Mouse (Mus musculus) liver, embryonic 14.5 days (tissue): Measurements from ENCODE around the gene Pcolce2. TPM values are rescaled to one million over a fixed set of nuclear protein-coding genes. Genes with fewer than 3 reads are reported as not detected.

Experiments
- ATAC-seq: fragments of 200-750 bp; cut with Nextera tagmentation; 2 replicates; pipeline ENCODE4 v1.8.0; 2017; ENCODE audit warnings: moderate number of reproducible peaks, mild to moderate bottlenecking, moderate library complexity; ENCODE audit not compliant: insufficient read depth
- DNase-seq, 3 experiments: peaks; one replicate each; pipeline ENCODE4 v3.0.0-alpha.2; 2012 to 2013; ENCODE audit warnings: low read depth in 3 of 3, low spot score in 3 of 3
- H3K27ac ChIP-seq: fragments of 300-500 bp; sonication (generic); 2 replicates; pipeline ENCODE4 v1.5.1; 2014; ENCODE audit warnings: moderate library complexity, mild to moderate bottlenecking, control low read depth, inconsistent platforms
- H3K27me3 ChIP-seq: fragments of 300-500 bp; sonication (generic); 2 replicates; pipeline ENCODE4 v1.6.1; 2014; ENCODE audit warnings: mild to moderate bottlenecking, low read length, moderate library complexity; ENCODE audit not compliant: control insufficient read depth, insufficient read depth
- H3K36me3 ChIP-seq: fragments of 300-500 bp; sonication (generic); replicated peaks from 2 replicates; pipeline ENCODE4 v1.6.1; 2014; ENCODE audit warnings: low read depth; ENCODE audit not compliant: control insufficient read depth, insufficient read depth
- H3K4me1 ChIP-seq, 2 experiments: fragments of 200-500 bp in 1 of 2; fragments of 300-500 bp in 1 of 2; sonication (generic) in 1 of 2; replicated peaks; 2 replicates each; pipeline ENCODE4 v1.6.1; 2012 to 2014; ENCODE audit warnings: antibody characterized with exemption in 1 of 2, inconsistent platforms in 1 of 2, low read length in 1 of 2; ENCODE audit not compliant: control insufficient read depth in 2 of 2, insufficient read depth in 2 of 2
- H3K4me2 ChIP-seq: fragments of 300-500 bp; sonication (generic); 2 replicates; pipeline ENCODE4 v1.6.1; 2014; ENCODE audit warnings: low read depth, mild to moderate bottlenecking, control low read depth, moderate library complexity
- H3K4me3 ChIP-seq, 2 experiments: fragments of 200-500 bp in 1 of 2; fragments of 300-500 bp in 1 of 2; sonication (generic) in 1 of 2; 2 replicates each; pipeline ENCODE4 v1.5.1; 2012 to 2014; ENCODE audit warnings: low read depth in 2 of 2, low read length in 2 of 2, mild to moderate bottlenecking in 2 of 2, control low read depth in 1 of 2, inconsistent platforms in 1 of 2, moderate library complexity in 1 of 2; ENCODE audit not compliant: insufficient read depth in 1 of 2
- H3K9ac ChIP-seq: fragments of 300-500 bp; sonication (generic); replicated peaks from 2 replicates; pipeline ENCODE4 v1.6.1; 2014; ENCODE audit warnings: mild to moderate bottlenecking, control low read depth, moderate library complexity
- H3K9me3 ChIP-seq: fragments of 300-500 bp; sonication (generic); 2 replicates; pipeline ENCODE4 v1.6.1; 2016; ENCODE audit warnings: low read length, mixed read lengths; ENCODE audit not compliant: control insufficient read depth
- CTCF ChIP-seq: IDR thresholded peaks from 2 replicates; pipeline ENCODE4 v1.5.1; 2016; ENCODE audit warnings: antibody characterized with exemption, low read depth, control low read depth
- EP300 ChIP-seq: IDR thresholded peaks from 2 replicates; pipeline ENCODE4 v1.6.1; 2016; ENCODE audit warnings: antibody characterized with exemption, low read depth
- WGBS: fragments of 180-500 bp; shearing (Covaris S2); extraction: QIAGEN DNeasy Blood & Tissue Kit; methylation state at CpG from one replicate; pipeline ENCODE4 v1.1.7; 2014; ENCODE audit not compliant: insufficient replicate concordance; 5-methylcytosine and 5-hydroxymethylcytosine counted together
- polyA plus RNA-seq, 2 experiments: library from polyadenylated mRNA; depleted of rRNA in 1 of 2; stranded (reverse) in 1 of 2; unstranded in 1 of 2; fragments of >200 nt; fragmentation: Nextera tagmentation in 1 of 2; extraction: Ambion mirVana in 1 of 2; gene quantifications; 2 replicates each; pipeline versions ENCODE4 v1.2.1 to v1.2.3; 2012 to 2014

Gene Pcolce2
- polyA plus RNA-seq, 2 experiments, result 1.4 to 6.7 TPM

DNA sequence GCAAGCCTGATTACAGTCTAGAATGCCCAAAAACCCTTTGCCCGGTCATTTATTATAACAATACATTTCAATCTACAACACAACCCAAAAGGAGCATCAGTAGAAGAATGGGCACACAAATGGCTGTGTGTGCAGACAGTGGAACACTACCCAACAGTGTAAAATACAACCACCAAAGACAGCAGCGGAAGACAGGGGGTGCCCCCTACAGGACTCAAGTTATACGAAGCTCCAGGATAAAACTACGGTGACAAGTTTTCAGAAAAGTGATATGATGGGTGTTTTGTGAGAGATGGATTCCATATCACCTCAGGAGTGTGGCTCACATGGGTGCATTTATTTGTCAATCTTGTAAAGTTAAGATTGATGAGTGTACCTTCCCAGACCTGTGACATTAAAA, 38.6 kb downstream of the Pcolce2 start:
- 85% methylated on average over 4 of the region's 4 CpGs for WGBS
- DNase-seq (no peak), ATAC-seq (no peak)
- TF ChIP-seq CTCF (no peak), EP300 (no peak)
- Histone ChIP-seq H3K36me3 (no peaks in the 10 kb centered on the region), H3K4me2 (no peak overlapping the region), H3K4me1 (no peaks in the 10 kb centered on the region), H3K9me3 (no peaks in the 10 kb centered on the region), H3K9ac (no peak overlapping the region), H3K27me3 (no peaks in the 10 kb centered on the region), H3K4me3 (no peak overlapping the region), H3K27ac (no peak overlapping the region)

- Histone ChIP-seq H3K27me3 (no peaks in the 10 kb centered on the region), H3K4me2 (no peak overlapping the region), H3K27ac (no peak overlapping the region), H3K4me3 (no peak overlapping the region), H3K9ac (no peak overlapping the region), H3K36me3 (no peaks in the 10 kb centered on the region), H3K9me3 (no peaks in the 10 kb centered on the region), H3K4me1 (no peaks in the 10 kb centered on the region)
- DNase-seq, result no peak
- no peak for TF ChIP-seq EP300
- no peak for TF ChIP-seq CTCF
- no peak for ATAC-seq
- 60% methylated on average over 7 of the region's 7 CpGs for WGBS
Measured at GRCm38 (mm10) chr9:95679966-95680365, 42.6 kb downstream of the Pcolce2 start.

DNA sequence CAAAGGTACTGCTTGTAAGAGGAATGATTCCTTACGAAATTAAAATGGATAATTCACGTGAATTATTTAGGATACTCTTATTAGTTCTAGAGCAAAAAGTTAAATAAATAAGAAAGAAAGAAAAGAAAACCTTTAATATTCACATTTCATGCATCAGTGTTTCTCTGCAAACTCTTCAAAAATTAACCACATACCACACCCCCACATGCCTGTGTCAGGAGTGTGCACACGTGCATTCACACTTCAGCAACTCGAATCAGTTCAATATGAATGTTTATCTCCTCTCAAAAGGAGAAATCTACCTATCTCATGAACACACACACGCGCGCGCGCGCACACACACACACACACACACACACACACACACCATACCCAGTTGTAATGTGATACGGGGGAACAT, 43.3 kb downstream of the Pcolce2 start:
- H3K9ac ChIP-seq, result no peak overlapping the region
- no peak overlapping the region for H3K4me3 ChIP-seq
- no peak for TF ChIP-seq EP300
- no peak for TF ChIP-seq CTCF
- H3K9me3 ChIP-seq, result no peaks in the 10 kb centered on the region
- ATAC-seq (no peak), DNase-seq (no peak)
- H3K4me1 ChIP-seq, result no peaks in the 10 kb centered on the region
- whole genome bisulfite sequencing, result 72% methylated on average over 11 of the region's 11 CpGs
- H3K36me3 ChIP-seq, result no peaks in the 10 kb centered on the region
- H3K4me2 ChIP-seq, result no peak overlapping the region
- H3K27me3 ChIP-seq, result no peaks in the 10 kb centered on the region
- H3K27ac ChIP-seq, result no peak overlapping the region

DNA sequence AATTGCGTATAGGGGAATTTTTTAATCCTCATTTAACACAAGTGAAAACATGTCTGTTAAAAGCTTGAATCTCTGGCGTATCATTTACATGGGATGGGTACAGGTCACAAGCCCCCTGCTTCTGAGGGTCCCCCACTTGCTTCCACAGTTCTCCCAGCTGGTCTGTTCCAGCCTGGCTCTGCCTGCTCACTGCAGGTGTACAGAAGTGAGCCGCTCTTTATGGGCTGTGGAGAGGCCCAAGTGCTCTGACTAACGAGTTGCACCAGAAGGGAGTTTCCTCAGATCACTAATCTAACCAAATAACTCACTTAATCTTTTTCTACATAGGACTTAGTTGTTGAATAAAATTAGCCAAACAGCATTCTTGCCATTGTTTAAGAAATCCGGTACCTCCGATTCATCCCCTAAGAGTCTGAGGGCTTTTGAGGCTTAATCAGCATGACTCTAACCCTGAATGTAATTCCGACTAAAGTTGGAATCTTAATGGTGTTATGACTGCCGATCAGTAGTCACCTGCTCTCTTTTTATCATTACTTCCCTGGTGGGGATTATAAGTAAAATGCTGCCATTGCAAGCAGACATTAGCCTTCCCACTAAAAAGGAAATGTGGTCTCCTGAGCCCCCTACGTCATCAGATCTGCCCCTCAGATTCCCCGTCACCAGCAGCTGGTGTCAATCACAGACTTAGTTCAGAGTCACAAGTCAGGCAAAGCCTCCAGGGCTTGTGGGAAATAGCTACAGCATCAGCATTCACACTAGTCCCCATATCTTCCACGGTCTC, 48.4 kb downstream of the Pcolce2 start:
- WGBS, result 60% methylated on average over 11 of the region's 11 CpGs
- Histone ChIP-seq H3K9me3 (no peaks in the 10 kb centered on the region), H3K4me2 (no peak overlapping the region), H3K27me3 (no peaks in the 10 kb centered on the region), H3K27ac (no peak overlapping the region), H3K4me3 (no peak overlapping the region), H3K9ac (no peak overlapping the region), H3K4me1 (no peaks in the 10 kb centered on the region), H3K36me3 (no peaks in the 10 kb centered on the region)
- TF ChIP-seq EP300 (no peak), CTCF (no peak)
- no peak for ATAC-seq
- DNase-seq, result no peak

DNA sequence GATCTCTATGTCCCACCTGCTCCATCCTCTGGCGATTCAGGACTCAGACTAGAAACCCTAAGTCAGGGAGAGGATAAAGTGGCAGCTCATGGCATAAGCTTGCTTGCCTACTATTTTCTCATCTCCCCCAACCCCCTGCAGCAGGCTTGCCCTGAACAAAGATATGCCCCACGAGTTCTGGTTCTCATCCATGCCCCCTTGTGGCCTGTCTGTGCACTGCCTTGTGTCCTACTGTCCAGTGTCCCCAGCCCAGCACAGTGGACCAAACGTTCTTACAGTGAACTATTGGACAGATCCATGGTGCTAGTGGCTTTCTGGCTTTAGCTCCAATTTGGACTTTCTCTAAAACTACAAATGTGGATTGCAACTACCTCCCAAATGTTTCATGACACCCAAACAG, 50.7 kb downstream of the Pcolce2 start:
- Histone ChIP-seq H3K4me3 (no peak overlapping the region), H3K4me1 (no peaks in the 10 kb centered on the region), H3K27me3 (no peaks in the 10 kb centered on the region), H3K36me3 (no peaks in the 10 kb centered on the region), H3K9me3 (no peaks in the 10 kb centered on the region), H3K9ac (no peak overlapping the region), H3K4me2 (no peak overlapping the region), H3K27ac (no peak overlapping the region)
- DNase-seq (no peak), ATAC-seq (no peak)
- 36% methylated on average over 3 of the region's 3 CpGs for WGBS
- TF ChIP-seq CTCF (peak; percentile 75), EP300 (no peak)
